Mouse (Mus musculus) embryonic facial prominence, embryonic 10.5 days (tissue): ENCODE measurements at regions not wholly inside any gene's neighbourhood (a gene's known extent, or its start where the extent isn't known, plus 50 kb on each side); places are given as distances from the start of the nearest gene placed in this dataset.

Experiments
- DNase-seq: peaks from one replicate; pipeline ENCODE4 v3.0.0-alpha.2; 2017; ENCODE audit warnings: low spot score
- H3K27ac ChIP-seq: fragments of 300-500 bp; sonication (generic); replicated peaks from 2 replicates; pipeline ENCODE4 v1.5.1; 2016; ENCODE audit warnings: mild to moderate bottlenecking
- H3K27me3 ChIP-seq: fragments of 300-500 bp; sonication (generic); replicated peaks from 2 replicates; pipeline ENCODE4 v1.6.1; 2016; ENCODE audit warnings: low read depth, mild to moderate bottlenecking; ENCODE audit not compliant: poor library complexity, severe bottlenecking
- H3K36me3 ChIP-seq: fragments of 300-500 bp; sonication (generic); replicated peaks from 2 replicates; pipeline ENCODE4 v1.6.1; 2016; ENCODE audit warnings: mild to moderate bottlenecking, moderate library complexity
- H3K4me1 ChIP-seq: fragments of 300-500 bp; sonication (generic); 2 replicates; pipeline ENCODE4 v1.6.1; 2016
- H3K4me3 ChIP-seq: fragments of 300-500 bp; sonication (generic); 2 replicates; pipeline ENCODE4 v1.5.1; 2016; ENCODE audit warnings: mild to moderate bottlenecking, moderate library complexity
- H3K9me3 ChIP-seq: fragments of 300-500 bp; sonication (generic); 2 replicates; pipeline ENCODE4 v1.6.1; 2016; ENCODE audit warnings: mild to moderate bottlenecking
- WGBS: fragments of 180-500 bp; shearing (Covaris S2); methylation state at CpG from one replicate; pipeline ENCODE4 v1.1.7; 2016; 5-methylcytosine and 5-hydroxymethylcytosine counted together

DNA sequence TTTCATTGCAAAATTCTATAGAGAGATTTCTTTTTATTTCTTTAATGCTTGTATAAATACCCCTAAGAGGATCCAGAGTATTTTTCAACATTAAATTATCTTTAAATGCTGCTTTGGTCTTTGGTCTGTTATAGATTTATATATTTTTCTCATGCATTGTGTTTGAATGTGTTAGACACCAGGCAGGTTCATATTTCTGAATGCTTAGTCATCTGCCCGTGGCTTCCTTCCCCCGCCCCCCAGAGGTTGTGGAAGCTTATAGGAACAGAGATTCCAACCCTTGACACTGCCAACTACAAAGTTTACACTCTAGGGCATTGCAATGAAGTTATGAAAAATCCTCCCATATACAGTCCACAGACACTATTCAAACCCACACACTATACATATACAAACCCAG, 1066.6 kb downstream of the Efnb2 start:
- H3K4me1 ChIP-seq = no peaks in the 10 kb centered on the region
- 86% methylated on average over 2 of the region's 2 CpGs for WGBS
- H3K4me3 ChIP-seq = no peak overlapping the region
- DNase-seq = no peak
- no peaks in the 10 kb centered on the region for H3K27me3 ChIP-seq
- H3K36me3 ChIP-seq = no peaks in the 10 kb centered on the region
- no peaks in the 10 kb centered on the region for H3K9me3 ChIP-seq
- no peak overlapping the region for H3K27ac ChIP-seq

DNA sequence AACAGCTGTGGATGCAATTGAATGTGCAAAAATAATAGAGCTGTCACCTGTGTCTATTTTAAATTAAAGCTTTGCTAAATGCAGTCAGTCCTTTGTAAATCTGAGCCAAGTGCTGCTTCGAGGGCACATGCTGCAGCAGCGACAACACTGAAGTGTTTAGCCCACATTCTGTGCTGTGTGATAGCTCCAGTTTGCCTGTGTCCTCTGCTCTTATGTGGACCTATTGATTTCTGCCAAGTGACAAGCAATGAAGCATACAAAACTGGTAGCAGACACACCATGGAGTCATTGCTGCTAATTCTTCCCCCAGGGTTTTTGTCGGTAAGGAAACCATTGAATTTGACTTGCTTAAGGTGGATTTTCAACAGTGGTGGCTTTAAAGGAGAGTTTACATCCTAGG, 1085.4 kb downstream of the Efnb2 start:
- H3K4me3 ChIP-seq = no peak overlapping the region
- peak; percentile 17 for DNase-seq
- H3K27ac ChIP-seq = no peak overlapping the region
- peaks cover 6% of the 10 kb centered on the region for H3K4me1 ChIP-seq
- WGBS = 20% methylated on average over 3 of the region's 3 CpGs
- H3K36me3 ChIP-seq = no peaks in the 10 kb centered on the region
- no peaks in the 10 kb centered on the region for H3K27me3 ChIP-seq
- H3K9me3 ChIP-seq = no peaks in the 10 kb centered on the region

DNA sequence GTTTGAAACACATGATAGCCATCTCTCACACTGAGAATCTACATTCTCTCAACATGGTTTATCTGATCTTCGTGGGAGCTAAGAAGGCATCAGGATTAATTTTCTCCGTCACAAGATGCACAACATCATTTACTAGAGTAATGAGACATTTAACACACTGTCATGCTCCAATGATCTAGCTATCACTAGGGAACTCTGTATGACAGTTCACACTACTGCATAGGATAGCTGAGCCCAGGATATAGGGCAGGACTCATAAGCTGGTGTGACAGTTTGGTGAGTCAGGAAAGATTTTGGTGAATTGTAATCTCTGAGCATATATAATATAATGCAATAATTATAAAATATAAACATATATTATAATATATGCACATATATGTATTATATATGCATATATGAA, 1100.4 kb downstream of the Efnb2 start:
- no peak overlapping the region for H3K27ac ChIP-seq
- H3K36me3 ChIP-seq = no peaks in the 10 kb centered on the region
- no peak for DNase-seq
- H3K9me3 ChIP-seq = no peaks in the 10 kb centered on the region
- H3K4me1 ChIP-seq = no peaks in the 10 kb centered on the region
- 82% methylated on average over 2 of the region's 2 CpGs for WGBS
- H3K27me3 ChIP-seq = no peaks in the 10 kb centered on the region
- H3K4me3 ChIP-seq = no peak overlapping the region

DNA sequence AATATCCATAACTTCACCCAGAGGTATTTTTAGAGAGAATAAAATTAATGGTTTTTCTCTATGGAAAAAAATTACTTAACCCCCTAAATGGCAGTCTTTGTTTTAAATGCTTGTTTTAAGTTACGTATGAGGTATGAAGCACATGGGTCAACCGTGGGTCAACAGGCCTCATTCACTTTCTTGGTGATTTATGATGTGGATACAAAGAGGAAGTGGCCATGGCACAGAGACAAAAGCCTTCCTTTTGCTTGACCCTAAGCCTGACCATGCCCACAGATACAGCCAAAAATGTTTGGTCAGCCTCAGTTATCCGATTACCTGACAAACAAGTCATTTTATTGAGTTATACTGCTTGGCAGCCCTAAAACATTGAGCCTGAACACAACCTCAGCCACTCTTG, 1106.3 kb downstream of the Efnb2 start:
- Histone ChIP-seq H3K27me3 (no peaks in the 10 kb centered on the region), H3K36me3 (no peaks in the 10 kb centered on the region), H3K4me1 (no peaks in the 10 kb centered on the region), H3K9me3 (no peaks in the 10 kb centered on the region), H3K4me3 (no peak overlapping the region), H3K27ac (no peak overlapping the region)
- 72% methylated on average over 3 of the region's 3 CpGs for WGBS
- no peak for DNase-seq
